ENCODE assay signal across 17 mouse cellular contexts in genomic region chr14:56462090-56462489, GRCm38 (mm10). TPM values are rescaled to one million over a fixed set of nuclear protein-coding genes. Genes with fewer than 3 reads are reported as not detected.
"Had no signal": no experiment of that assay in that cellular context is flagged by ENCODE, and none has a peak within 500 bp of the region (broad histone marks: within the 10 kb centered on the region; RNA-seq: fewer than 3 reads in every experiment).

No protein-coding gene starts in this region.

- H3K9me3 ChIP-seq: liver, embryonic 15.5 days; midbrain, embryonic 13.5 days; midbrain, embryonic 15.5 days; neural tube, embryonic 12.5 days; stomach, embryonic 15.5 days had no signal

- ATAC-seq: liver, postnatal 0 days; lung, postnatal 0 days; midbrain, embryonic 13.5 days; midbrain, embryonic 15.5 days had no signal

- DNase-seq: liver, postnatal 0 days; lung, adult 2 months; lung, postnatal 36 days; right cerebral cortex, postnatal 14 days; thymus, adult 2 months; thymus, postnatal 25 days; thymus, postnatal 4 days had no signal

- H3K36me3 ChIP-seq: liver, embryonic 15.5 days; midbrain, embryonic 13.5 days; midbrain, embryonic 15.5 days; neural tube, embryonic 12.5 days; stomach, embryonic 15.5 days had no signal

- H3K4me1 ChIP-seq: megakaryocyte, embryonic 14.5 days; midbrain, embryonic 13.5 days; midbrain, embryonic 15.5 days; neural tube, embryonic 12.5 days; stomach, embryonic 15.5 days had no signal

- H3K4me3 ChIP-seq: liver, embryonic 15.5 days; megakaryocyte, embryonic 14.5 days; midbrain, embryonic 13.5 days; midbrain, embryonic 15.5 days; neural tube, embryonic 12.5 days; stomach, embryonic 15.5 days had no signal

- H3K4me2 ChIP-seq: liver, embryonic 15.5 days; midbrain, embryonic 11.5 days; midbrain, embryonic 13.5 days; midbrain, embryonic 15.5 days; neural tube, embryonic 12.5 days; stomach, embryonic 15.5 days had no signal

- H3K9ac ChIP-seq: liver, embryonic 15.5 days; liver, postnatal 0 days; midbrain, embryonic 13.5 days; midbrain, embryonic 15.5 days; neural tube, embryonic 12.5 days; stomach, embryonic 15.5 days had no signal

- H3K27ac ChIP-seq: liver, embryonic 15.5 days; macrophage; midbrain, embryonic 13.5 days; midbrain, embryonic 15.5 days; neural tube, embryonic 12.5 days; stomach, embryonic 15.5 days; stomach, postnatal 0 days had no signal

- H3K27me3 ChIP-seq: liver, embryonic 15.5 days; megakaryocyte, embryonic 14.5 days; midbrain, embryonic 13.5 days; midbrain, embryonic 15.5 days; neural tube, embryonic 12.5 days; stomach, embryonic 15.5 days had no signal

RNA-seq across cellular contexts. Expression of gene Rnf17, which starts 59.7 kb away (rescaled TPM):
- polyA plus RNA-seq: lung, adult 2 months had no signal
